Mouse (Mus musculus): ENCODE measurements around the gene Tcf21. TPM values are rescaled to one million over a fixed set of nuclear protein-coding genes. Genes with fewer than 3 reads are reported as not detected.

The Tcf21 gene
- total and polyA plus RNA-seq, 2 experiments from 2014 or later: 0.24 TPM; not detected in 1

- Histone ChIP-seq H3K36me3 (ENCODE audit: insufficient read depth) (no peaks in the 10 kb centered on the region), H3K9ac (no peak overlapping the region), H3K9me3 (ENCODE audit: low read length) (no peaks in the 10 kb centered on the region), H3K4me2 (ENCODE audit: low read depth) (no peak overlapping the region), H3K4me3 (ENCODE audit: low read depth, low read length) (no peak overlapping the region), H3K27ac (ENCODE audit: low read depth, low read length) (no peak overlapping the region), H3K4me1 (ENCODE audit: insufficient read depth) (no peaks in the 10 kb centered on the region), H3K27me3 (ENCODE audit: insufficient read depth, low read length) (no peaks in the 10 kb centered on the region)
- peak; percentile 69 for ATAC-seq
- 13% methylated on average over 5 of the region's 5 CpGs for WGBS
- DNase-seq: peak; percentile 61
- TF ChIP-seq CTCF (IDR thresholded peaks at IDR 0.05; ENCODE audit: low read depth): peak; percentile 69
Measured at GRCm38 (mm10) chr10:22777939-22778338, 42.0 kb downstream of the Tcf21 start.

GRCm38 (mm10) chr10:22776007-22776698 lies 43.8 kb downstream of the Tcf21 start:
- H3K9me3 ChIP-seq (ENCODE audit: low read length): no peaks in the 10 kb centered on the region
- H3K9ac ChIP-seq: no peak overlapping the region
- WGBS: 10% methylated on average over 7 of the region's 7 CpGs
- H3K27me3 ChIP-seq (ENCODE audit: insufficient read depth, low read length): no peaks in the 10 kb centered on the region
- peak; percentile 69 for ATAC-seq
- no peak overlapping the region for H3K27ac ChIP-seq (ENCODE audit: low read depth, low read length)
- no peak overlapping the region for H3K4me3 ChIP-seq (ENCODE audit: low read depth, low read length)
- no peaks in the 10 kb centered on the region for H3K36me3 ChIP-seq (ENCODE audit: insufficient read depth)
- peak; percentile 75 for DNase-seq
- H3K4me1 ChIP-seq (ENCODE audit: insufficient read depth): no peaks in the 10 kb centered on the region
- H3K4me2 ChIP-seq (ENCODE audit: low read depth): no peak overlapping the region
- TF ChIP-seq CTCF (IDR thresholded peaks at IDR 0.05; ENCODE audit: low read depth): peak; percentile 77

GRCm38 (mm10) chr10:22775456-22775855 lies 44.5 kb downstream of the Tcf21 start:
- Histone ChIP-seq H3K4me3 (ENCODE audit: low read depth, low read length) (no peak overlapping the region), H3K27ac (ENCODE audit: low read depth, low read length) (no peak overlapping the region), H3K9ac (no peak overlapping the region), H3K4me2 (ENCODE audit: low read depth) (no peak overlapping the region), H3K4me1 (ENCODE audit: insufficient read depth) (no peaks in the 10 kb centered on the region), H3K27me3 (ENCODE audit: insufficient read depth, low read length) (no peaks in the 10 kb centered on the region), H3K36me3 (ENCODE audit: insufficient read depth) (no peaks in the 10 kb centered on the region), H3K9me3 (ENCODE audit: low read length) (no peaks in the 10 kb centered on the region)
- WGBS: 85% methylated on average over 2 of the region's 2 CpGs
- DNase-seq: no peak
- TF ChIP-seq CTCF (IDR thresholded peaks at IDR 0.05; ENCODE audit: low read depth): no peak
- ATAC-seq: peak; percentile 16; the same call in 1 of the 2 replicates

GRCm38 (mm10) chr10:22774626-22775025 lies 45.3 kb downstream of the Tcf21 start:
- Histone ChIP-seq H3K9me3 (ENCODE audit: low read length) (no peaks in the 10 kb centered on the region), H3K27ac (ENCODE audit: low read depth, low read length) (no peak overlapping the region), H3K9ac (no peak overlapping the region), H3K4me1 (ENCODE audit: insufficient read depth) (no peaks in the 10 kb centered on the region), H3K36me3 (ENCODE audit: insufficient read depth) (no peaks in the 10 kb centered on the region), H3K4me3 (ENCODE audit: low read depth, low read length) (no peak overlapping the region), H3K4me2 (ENCODE audit: low read depth) (no peak overlapping the region), H3K27me3 (ENCODE audit: insufficient read depth, low read length) (no peaks in the 10 kb centered on the region)
- WGBS: 85% methylated on average over 3 of the region's 3 CpGs
- no peak for TF ChIP-seq CTCF (IDR thresholded peaks at IDR 0.05; ENCODE audit: low read depth)
- DNase-seq (no peak), ATAC-seq (no peak)

Other genes with a start within 250 kb of the Tcf21 start
- 5.5 and 7.3 TPM in 2 replicates for gene Slc2a12, start 175.2 kb downstream of the Tcf21 start, total RNA-seq (2014; rRNA removed)
- gene Slc2a12, start 175.2 kb downstream of the Tcf21 start, polyA plus RNA-seq (2015; fragmentation: Nextera tagmentation; extraction: Ambion mirVana): 4.6 and 6.6 TPM in 2 replicates
- 47.7 and 60.0 TPM in 2 replicates for gene Tbpl1, start 88.2 kb downstream of the Tcf21 start, total RNA-seq (2014; rRNA removed)
- gene Tbpl1, start 88.2 kb downstream of the Tcf21 start, polyA plus RNA-seq (2015; fragmentation: Nextera tagmentation; extraction: Ambion mirVana): 55.1 and 70.9 TPM in 2 replicates